Mouse (Mus musculus) thymus, adult 2 months (tissue): ENCODE results near the gene Sec22c. TPM values are rescaled to one million over a fixed set of nuclear protein-coding genes. Genes with fewer than 3 reads are reported as not detected.

Experiments
- DNase-seq: peaks from one replicate; pipeline ENCODE4 v3.0.0; 2021
- H3K27ac ChIP-seq: fragments of 200-500 bp; 2 replicates; pipeline ENCODE4 v1.5.1; 2012; ENCODE audit warnings: low read length, control low read depth; ENCODE audit not compliant: control insufficient read depth, insufficient read depth
- H3K27me3 ChIP-seq: fragments of 200-500 bp; 2 replicates; pipeline ENCODE4 v1.6.1; 2012; ENCODE audit warnings: mild to moderate bottlenecking, low read length, moderate library complexity, mixed read lengths; ENCODE audit not compliant: control insufficient read depth, insufficient read depth
- H3K36me3 ChIP-seq: fragments of 200-500 bp; 2 replicates; pipeline ENCODE4 v1.6.1; 2012; ENCODE audit warnings: mild to moderate bottlenecking, low read length, moderate library complexity; ENCODE audit not compliant: control insufficient read depth, insufficient read depth
- H3K4me1 ChIP-seq: fragments of 200-500 bp; replicated peaks from 2 replicates; pipeline ENCODE4 v1.6.1; 2012; ENCODE audit warnings: low read length; ENCODE audit not compliant: control insufficient read depth, insufficient read depth
- H3K4me3 ChIP-seq: fragments of 200-500 bp; 2 replicates; pipeline ENCODE4 v1.5.1; 2012; ENCODE audit warnings: mild to moderate bottlenecking, low read length, control low read depth, moderate library complexity; ENCODE audit not compliant: control insufficient read depth, insufficient read depth
- CTCF ChIP-seq: fragments of 200-500 bp; IDR thresholded peaks from 2 replicates; pipeline ENCODE4 v1.5.1; 2012; ENCODE audit warnings: mild to moderate bottlenecking, control low read depth, low read length, moderate library complexity, borderline replicate concordance; ENCODE audit not compliant: control insufficient read depth, poor library complexity, insufficient read depth; ENCODE audit errors: extremely low read depth
- POLR2A ChIP-seq: fragments of 200-500 bp; IDR thresholded peaks from 2 replicates; pipeline ENCODE4 v1.6.1; 2012; ENCODE audit warnings: mild to moderate bottlenecking, low read length, control low read depth, moderate library complexity; ENCODE audit not compliant: control insufficient read depth, poor library complexity, insufficient read depth; ENCODE audit errors: extremely low read depth
- WGBS: fragments of 180-500 bp; shearing (Covaris S2); methylation state at CpG from one replicate; pipeline ENCODE4 v1.1.7; 2018; 5-methylcytosine and 5-hydroxymethylcytosine counted together
- polyA plus RNA-seq: library from polyadenylated mRNA; depleted of rRNA; stranded (reverse); fragments of >200 nt; gene quantifications from 2 replicates; pipeline ENCODE4 v1.2.3, GENCODE M21; 2012; rRNA removed

The Sec22c gene
- 43.6 and 49.2 TPM in 2 replicates for polyA plus RNA-seq

DNA sequence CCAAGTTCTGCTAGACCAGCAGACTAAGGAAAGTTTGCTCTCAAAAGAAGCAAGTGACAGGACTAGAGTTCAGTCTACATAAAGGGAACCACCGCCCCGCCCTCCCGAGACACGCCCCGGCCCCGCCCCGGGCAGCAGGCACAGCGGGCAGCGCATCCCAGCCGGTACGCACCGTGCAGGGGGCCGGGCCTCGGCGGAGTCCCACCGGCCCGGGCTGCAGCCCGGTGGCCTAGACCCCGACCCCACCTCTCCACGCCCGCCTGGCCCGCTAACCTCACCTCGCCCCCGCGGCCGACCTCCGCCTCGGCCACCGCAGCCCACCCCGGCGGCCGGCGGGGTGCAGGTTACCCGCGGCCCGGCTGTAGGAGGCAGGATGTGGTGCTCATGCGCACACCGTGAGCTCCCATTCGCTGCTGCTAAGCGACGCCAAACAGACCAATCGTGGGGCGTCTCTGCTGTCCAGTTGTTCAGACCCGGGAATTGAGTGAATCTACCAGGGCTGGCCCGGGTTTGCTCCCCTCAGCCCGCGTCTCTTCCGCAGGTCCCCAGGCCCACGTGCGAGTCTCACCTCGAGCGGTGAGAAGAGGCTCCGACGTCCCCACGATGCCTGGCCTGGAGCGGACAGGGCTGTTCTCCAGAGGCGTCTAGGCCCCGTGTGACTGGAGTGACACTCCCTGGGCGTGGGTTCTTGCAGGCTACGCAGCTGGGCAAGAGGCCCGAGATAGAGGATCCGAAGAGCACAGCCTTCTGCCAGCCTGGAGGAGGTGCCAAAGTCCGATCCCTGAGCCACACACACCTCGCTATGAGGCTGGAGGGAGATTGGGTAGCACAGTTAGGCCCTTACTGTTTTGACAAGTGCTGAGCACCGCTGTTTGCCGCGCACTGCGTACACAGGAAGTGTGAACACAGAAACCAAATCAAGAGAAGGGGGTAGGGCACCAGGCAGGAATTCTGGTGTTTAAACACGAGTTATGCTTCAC is at the start of gene Sec22c:
Gene Sec22c, minus strand, starts transcription at position 845 of the 980 bp plus-strand sequence.
- peak; percentile 92 for DNase-seq
- H3K4me3 ChIP-seq = peak within 1 kb of the TSS; percentile 76
- no peaks in the 10 kb centered on the region for H3K27me3 ChIP-seq
- peak within 1 kb of the TSS; percentile 75 for H3K27ac ChIP-seq
- H3K4me1 ChIP-seq = peaks cover 26% of the 10 kb centered on the region
- H3K36me3 ChIP-seq = no peaks in the 10 kb centered on the region
- under 1% methylated on average over 69 of the region's 69 CpGs for WGBS
- TF ChIP-seq CTCF (peak; percentile 40; the same call in 1 of the 2 replicates), POLR2A (peak; percentile 48)

DNA sequence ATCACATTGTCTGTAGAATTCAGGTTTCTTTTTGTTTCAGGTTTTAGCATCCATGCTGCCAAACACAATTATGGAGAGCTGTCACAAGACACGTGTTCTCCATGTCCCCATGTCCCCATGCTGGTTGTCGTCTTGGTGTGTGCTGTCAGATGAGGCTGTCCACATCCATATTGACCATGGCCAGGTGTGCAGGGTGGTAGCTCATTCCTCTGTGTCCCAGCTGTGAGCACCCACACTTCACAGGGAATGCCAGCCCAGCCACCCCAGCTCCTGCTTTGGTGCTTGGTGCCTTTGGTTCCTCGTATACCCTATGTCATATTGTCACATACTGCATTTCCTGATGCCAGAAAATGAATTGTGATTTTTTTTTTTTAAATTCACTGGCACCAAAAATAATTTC is 49.3 kb upstream of the Sec22c start:
- Histone ChIP-seq H3K27ac (no peak overlapping the region), H3K27me3 (peaks cover 8% of the 10 kb centered on the region), H3K4me1 (peaks cover 13% of the 10 kb centered on the region), H3K36me3 (peaks cover 67% of the 10 kb centered on the region), H3K4me3 (no peak overlapping the region)
- TF ChIP-seq POLR2A (no peak), CTCF (no peak)
- 97% methylated on average over 3 of the region's 3 CpGs for WGBS
- DNase-seq = no peak

DNA sequence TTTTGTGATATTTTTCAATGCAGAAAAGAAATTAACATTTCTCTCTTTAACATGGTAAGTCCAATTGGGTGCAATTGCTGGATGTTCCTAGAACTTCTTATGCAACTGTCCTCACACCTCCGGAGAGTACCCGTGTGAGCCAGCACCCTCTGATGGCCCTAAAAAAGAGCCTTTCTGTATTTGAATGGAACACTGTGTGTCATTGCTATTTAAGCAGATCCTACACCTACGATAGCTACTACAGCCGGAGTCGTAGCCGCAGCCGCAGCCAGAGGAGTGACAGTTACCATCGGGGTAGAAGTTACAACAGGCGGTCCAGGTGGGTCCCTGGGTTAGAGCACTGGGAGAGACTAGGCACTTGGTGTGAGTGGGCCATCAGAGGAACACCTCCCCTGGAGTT is 47.5 kb upstream of the Sec22c start:
- WGBS = 99% methylated on average over 9 of the region's 9 CpGs
- no peaks in the 10 kb centered on the region for H3K27me3 ChIP-seq
- TF ChIP-seq POLR2A = no peak
- TF ChIP-seq CTCF = no peak
- DNase-seq = no peak
- no peak overlapping the region for H3K4me3 ChIP-seq
- H3K4me1 ChIP-seq = no peaks in the 10 kb centered on the region
- H3K27ac ChIP-seq = no peak overlapping the region
- peaks cover 86% of the 10 kb centered on the region for H3K36me3 ChIP-seq

DNA sequence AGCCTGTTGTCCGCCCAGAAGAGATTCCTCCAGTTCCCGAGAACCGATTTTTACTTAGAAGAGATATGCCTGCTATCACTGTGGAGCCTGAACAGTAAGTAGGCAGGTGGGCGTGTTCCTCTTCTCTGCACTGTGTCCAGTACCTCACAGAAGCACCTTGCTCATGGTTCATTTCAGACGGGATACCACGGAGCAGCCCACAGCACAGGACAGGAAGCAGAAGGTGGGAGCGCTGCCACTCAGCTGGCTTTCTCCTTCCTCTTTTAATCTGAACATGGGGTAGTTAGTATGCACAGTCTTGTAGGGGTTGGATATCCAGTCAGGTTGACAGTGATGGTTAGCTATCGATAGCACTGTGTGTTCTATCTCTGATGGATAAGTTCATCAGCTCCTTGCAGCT is 38.8 kb upstream of the Sec22c start:
- Histone ChIP-seq H3K36me3 (peaks cover 78% of the 10 kb centered on the region), H3K4me1 (no peaks in the 10 kb centered on the region), H3K27me3 (no peaks in the 10 kb centered on the region), H3K4me3 (no peak overlapping the region), H3K27ac (no peak overlapping the region)
- 61% methylated on average over 8 of the region's 8 CpGs for WGBS
- no peak for DNase-seq
- TF ChIP-seq CTCF (no peak), POLR2A (no peak)

DNA sequence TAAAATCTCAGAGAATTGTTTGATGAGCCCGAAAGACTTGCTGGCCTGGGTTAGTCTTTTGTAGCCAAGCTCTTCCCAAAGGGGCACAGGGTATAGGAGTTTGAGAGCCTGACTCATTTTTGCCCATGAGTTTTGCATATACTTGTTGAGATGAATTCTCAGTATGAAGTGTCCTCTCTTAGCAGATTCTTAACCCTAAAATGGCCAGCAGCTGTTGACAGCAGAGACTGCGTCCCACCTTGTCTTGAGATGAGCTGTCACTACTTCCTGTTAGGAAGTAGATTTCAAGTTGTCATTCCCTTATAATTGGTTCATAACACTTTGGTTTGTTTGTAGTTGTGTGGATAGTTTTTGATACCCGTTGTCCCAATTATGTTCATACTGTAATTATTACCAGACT is 35.9 kb upstream of the Sec22c start:
- Histone ChIP-seq H3K4me1 (no peaks in the 10 kb centered on the region), H3K36me3 (peaks cover 49% of the 10 kb centered on the region), H3K27ac (no peak overlapping the region), H3K4me3 (no peak overlapping the region), H3K27me3 (no peaks in the 10 kb centered on the region)
- 97% methylated on average over 3 of the region's 3 CpGs for WGBS
- TF ChIP-seq CTCF (no peak), POLR2A (no peak)
- no peak for DNase-seq

DNA sequence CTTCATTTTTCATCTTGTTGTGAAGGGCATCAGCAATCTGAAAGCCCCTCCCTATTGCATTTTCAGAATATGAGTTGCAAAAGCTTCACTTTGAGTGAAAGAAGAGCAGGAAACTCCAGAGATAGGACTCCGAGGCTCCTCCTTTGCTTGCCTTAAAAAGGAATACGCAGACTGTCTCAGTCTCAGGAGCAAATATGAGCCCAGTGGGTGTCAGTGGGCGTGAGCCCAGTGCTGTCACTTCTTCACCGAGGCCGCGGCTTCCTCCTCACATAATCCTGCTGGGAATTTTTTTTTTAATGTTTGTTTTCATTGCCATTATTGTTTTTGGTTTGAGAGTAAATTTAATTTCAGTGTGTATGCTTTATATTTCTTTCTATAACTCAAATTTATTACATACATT is 35.2 kb upstream of the Sec22c start:
- H3K36me3 ChIP-seq = peaks cover 48% of the 10 kb centered on the region
- 96% methylated on average over 6 of the region's 6 CpGs for WGBS
- no peak for DNase-seq
- no peak for TF ChIP-seq CTCF
- no peak overlapping the region for H3K27ac ChIP-seq
- H3K4me1 ChIP-seq = no peaks in the 10 kb centered on the region
- no peak overlapping the region for H3K4me3 ChIP-seq
- no peaks in the 10 kb centered on the region for H3K27me3 ChIP-seq
